Mouse (Mus musculus) 3T3-L1 (cell line): ENCODE data around the gene Lrrc8c.

ENCODE experiments used
- DNase-seq: peaks from one replicate; pipeline ENCODE4 v3.0.0-alpha.2; 2015; ENCODE audit warnings: low read depth, low spot score

Gene Lrrc8c

GRCm38 (mm10) chr5:105519096-105519975 lies at the start of gene Lrrc8c:
Gene Lrrc8c, plus strand, starts transcription at chr5:105519388.
- DNase-seq, result peak; percentile 66

DNA sequence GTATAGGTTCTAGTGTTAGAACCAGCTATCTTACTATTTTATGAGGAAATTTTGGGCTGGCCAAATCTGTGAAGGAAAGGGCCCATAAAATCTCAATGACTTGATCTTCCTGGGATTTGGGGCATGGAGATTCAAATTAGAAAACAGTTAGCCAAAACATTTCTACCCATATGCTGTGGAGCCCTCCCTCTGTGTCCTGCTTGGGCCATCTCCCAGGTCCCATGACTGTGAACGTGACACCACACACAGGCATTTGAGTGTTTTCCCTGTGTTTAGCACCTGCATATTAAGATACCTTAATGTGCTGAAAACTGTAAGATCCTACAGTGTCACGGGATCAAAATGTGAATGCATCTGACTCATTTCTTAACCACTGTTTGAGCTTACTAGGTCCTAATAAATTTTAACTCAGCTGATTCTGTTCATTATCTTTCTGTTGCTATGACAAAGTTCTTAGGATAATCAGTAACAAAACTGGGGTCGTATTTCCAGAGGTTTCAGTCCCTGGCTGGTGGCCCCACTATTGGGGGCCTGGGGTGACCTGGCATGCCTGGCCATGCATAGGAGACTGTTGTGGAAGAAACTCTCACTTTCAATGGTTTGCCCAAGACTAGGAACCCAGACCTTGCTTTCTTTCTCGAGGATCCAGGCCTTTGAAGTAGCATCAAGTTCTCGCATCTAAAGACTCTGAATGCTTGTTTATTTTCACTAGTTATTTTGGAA lies 46.0 kb upstream of the Lrrc8c start:
- DNase-seq, result no peak

GRCm38 (mm10) chr5:105477527-105477926 lies 41.7 kb upstream of the Lrrc8c start:
- no peak for DNase-seq

- no peak for DNase-seq
Measured at GRCm38 (mm10) chr5:105479673-105480072, 39.5 kb upstream of the Lrrc8c start.

- DNase-seq, result no peak
Measured at GRCm38 (mm10) chr5:105480561-105480960, 38.6 kb upstream of the Lrrc8c start.

- no peak for DNase-seq
Measured at GRCm38 (mm10) chr5:105483632-105484031, 35.6 kb upstream of the Lrrc8c start.

- DNase-seq, result no peak
Measured at GRCm38 (mm10) chr5:105484247-105484646, 34.9 kb upstream of the Lrrc8c start.

DNA sequence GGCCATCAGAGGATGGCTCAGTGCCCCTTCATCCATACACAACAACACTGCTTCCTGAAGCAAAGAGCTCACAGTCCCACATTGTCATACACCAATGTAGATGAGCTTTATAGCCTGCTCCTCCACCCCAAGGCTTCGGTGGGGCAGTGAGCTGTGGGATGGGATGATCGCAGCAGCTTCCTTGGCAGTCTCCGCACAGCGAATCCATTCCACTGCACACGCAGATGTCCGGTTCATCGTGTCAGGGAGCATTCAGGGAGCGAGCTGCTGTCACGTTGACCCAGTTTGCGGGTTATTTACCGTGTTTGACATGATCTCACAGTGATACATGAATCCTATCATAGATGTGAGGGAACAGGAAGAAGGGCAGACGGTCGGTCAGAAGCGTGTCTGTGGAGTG lies 34.3 kb upstream of the Lrrc8c start:
- DNase-seq, result no peak

- DNase-seq, result no peak
Measured at GRCm38 (mm10) chr5:105490211-105490610, 29.0 kb upstream of the Lrrc8c start.

- peak; percentile 27 for DNase-seq
Measured at GRCm38 (mm10) chr5:105491389-105491788, 27.8 kb upstream of the Lrrc8c start.

- DNase-seq, result peak; percentile 50
Measured at GRCm38 (mm10) chr5:105492367-105493246, 26.6 kb upstream of the Lrrc8c start.

DNA sequence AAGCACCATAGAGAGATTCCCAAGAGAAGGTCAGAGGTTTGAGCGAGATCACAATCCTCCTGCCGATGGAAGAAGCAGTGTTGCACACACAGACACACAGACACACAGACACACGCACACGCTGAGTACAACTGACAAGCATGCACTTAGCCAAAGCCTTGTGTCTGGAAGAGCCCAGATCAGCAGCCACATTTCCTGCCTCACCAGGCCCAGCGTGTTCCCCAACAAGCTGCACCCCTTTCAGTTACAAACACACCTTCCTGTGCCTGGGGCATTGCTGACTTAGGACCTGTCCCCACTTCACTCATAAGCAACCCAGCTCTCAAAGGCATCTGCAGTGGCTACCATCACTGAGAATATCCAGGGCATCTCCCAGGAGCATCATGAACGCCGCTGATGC lies 25.8 kb upstream of the Lrrc8c start:
- no peak for DNase-seq

GRCm38 (mm10) chr5:105494246-105494917 lies 24.8 kb upstream of the Lrrc8c start:
- no peak for DNase-seq

DNA sequence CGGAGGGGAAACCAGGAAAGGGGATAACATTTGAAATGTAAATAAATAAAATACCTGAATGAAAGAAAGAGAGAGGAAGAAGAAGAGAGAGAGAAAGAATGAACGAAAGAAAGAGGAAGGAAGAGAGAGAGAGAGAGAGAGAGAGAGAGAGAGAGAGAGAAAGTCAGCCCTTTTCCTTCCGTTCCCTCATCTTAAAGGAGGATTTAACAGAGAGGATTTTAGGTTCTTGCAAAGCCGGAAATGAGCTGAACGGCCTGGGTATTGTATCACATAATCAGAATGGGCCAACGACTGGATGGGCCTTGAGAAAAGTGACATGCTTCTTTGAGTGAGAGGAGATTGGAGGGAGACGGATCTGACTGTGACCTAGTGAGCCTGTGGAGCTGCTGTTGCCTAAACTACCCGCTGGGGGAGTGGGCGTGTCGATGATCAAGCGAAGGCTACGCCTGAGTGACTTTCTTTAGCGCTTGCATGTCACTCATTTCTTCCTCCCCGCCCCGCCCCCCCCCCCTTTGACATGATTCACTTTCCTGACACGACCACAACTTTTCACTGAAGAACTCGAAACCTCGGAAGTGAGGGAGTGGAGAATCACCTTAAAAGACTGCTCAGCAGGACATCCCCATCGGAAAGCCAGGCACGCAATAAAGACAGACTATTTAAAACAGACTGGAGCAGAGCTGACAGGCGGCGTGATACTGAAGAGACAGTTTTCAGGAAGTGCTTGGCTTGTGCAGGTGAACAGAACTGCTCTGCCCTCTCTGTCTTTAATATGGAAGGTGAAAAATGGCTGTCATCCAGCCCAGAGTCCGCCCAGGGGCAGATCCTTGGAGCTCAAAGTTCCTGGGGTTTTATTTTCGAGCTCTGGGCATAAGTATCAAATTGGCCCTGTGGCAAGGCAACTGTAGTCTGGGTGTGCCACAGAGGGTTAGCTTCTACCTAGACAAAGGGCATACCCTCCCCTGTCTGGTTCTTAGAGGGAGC lies 24.0 kb upstream of the Lrrc8c start:
- peak; percentile 93 for DNase-seq

DNA sequence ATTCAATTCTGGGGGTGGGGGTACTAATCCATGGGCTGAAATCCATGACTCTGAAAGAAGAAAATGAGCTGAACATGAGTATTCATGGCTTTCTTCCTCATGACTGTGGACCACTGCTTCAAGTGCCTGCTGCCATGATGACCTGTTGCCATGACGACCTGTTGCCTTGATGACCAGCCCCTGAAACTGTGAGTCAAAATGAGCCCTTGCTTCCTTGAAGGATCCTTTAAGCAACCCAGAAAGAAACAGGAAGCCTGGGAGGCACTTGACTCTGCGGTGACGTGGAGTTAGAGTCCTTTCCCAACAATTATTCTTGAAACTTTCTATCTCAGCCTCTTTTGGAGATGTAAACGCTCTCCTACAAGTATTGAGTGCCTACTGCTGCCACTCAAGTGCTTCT lies 23.1 kb upstream of the Lrrc8c start:
- peak; percentile 33 for DNase-seq

DNA sequence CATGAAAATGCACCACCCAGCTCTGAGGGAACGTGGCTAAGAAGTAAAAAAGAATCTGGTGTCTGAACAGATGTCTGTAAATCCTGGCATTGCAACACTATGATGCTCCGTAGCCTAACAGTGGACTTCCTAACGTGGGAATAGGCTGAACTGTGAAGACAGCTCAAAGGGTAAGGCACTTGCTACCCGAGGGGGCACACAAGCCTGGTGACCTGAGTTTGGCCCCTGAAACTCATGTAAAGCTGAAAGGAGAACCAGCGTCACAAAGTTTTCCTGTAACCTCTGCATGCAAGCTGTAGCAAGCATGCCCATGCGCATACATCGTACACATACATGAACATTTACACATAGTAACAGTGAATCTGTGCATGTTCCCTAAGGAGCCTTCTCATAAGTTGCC lies 22.6 kb upstream of the Lrrc8c start:
- no peak for DNase-seq

GRCm38 (mm10) chr5:105498429-105499000 lies 20.7 kb upstream of the Lrrc8c start:
- no peak for DNase-seq

GRCm38 (mm10) chr5:105499396-105499795 lies 19.8 kb upstream of the Lrrc8c start:
- DNase-seq, result peak; percentile 87
